Mouse (Mus musculus) brain, embryonic 14.5 days (tissue): ENCODE results near the gene Tut7.

Experiments
- CTCF ChIP-seq: fragments of 200-500 bp; IDR thresholded peaks from 2 replicates; pipeline ENCODE4 v1.5.1; 2012; ENCODE audit warnings: inconsistent platforms, mild to moderate bottlenecking, moderate library complexity, borderline replicate concordance; ENCODE audit not compliant: insufficient read depth, insufficient read length; ENCODE audit errors: extremely low read depth
- POLR2A ChIP-seq: fragments of 200-500 bp; IDR thresholded peaks from 2 replicates; pipeline ENCODE4 v1.6.1; 2012; ENCODE audit warnings: mild to moderate bottlenecking, inconsistent platforms, borderline replicate concordance; ENCODE audit not compliant: poor library complexity, insufficient read depth, insufficient read length, severe bottlenecking; ENCODE audit errors: extremely low read depth

GRCm38 (mm10) chr13:59770164-59770562 is 52.8 kb downstream of the Tut7 start:
- TF ChIP-seq CTCF, result peak; percentile 30; the same call in 1 of the 2 replicates
- TF ChIP-seq POLR2A, result no peak; the same call in 1 of the 2 replicates
